14 mouse cellular contexts compared by ENCODE assay signal in genomic region chr13:111534131-111534530, GRCm38 (mm10). TPM values are rescaled to one million over a fixed set of nuclear protein-coding genes. Genes with fewer than 3 reads are reported as not detected.
DNase-seq lines count a peak whose midpoint lies in the region; ATAC-seq and TF ChIP-seq lines count a peak whose summit lies in the region.
"Had no signal": no experiment of that assay in that cellular context is flagged by ENCODE, and none has a peak within 500 bp of the region (broad histone marks: within the 10 kb centered on the region; RNA-seq: fewer than 3 reads in every experiment).

No protein-coding gene starts in this region.

- WGBS in lung, adult 2 months, result 64% methylated on average over 6 of the region's 6 CpGs

- DNase-seq in cerebellum, postnatal 10 days, result peak; percentile 37 to 38
- no peak for DNase-seq in lung, adult 2 months
- DNase-seq in lung, postnatal 25 days (ENCODE audit: low spot score), result no peak
- peak; percentile 68 for DNase-seq in R1 (ENCODE audit: low read depth, low spot score)
- DNase-seq in layer of hippocampus, adult 9-11 months, result no peak
- DNase-seq in frontal cortex, adult 2 months (ENCODE audit: extremely low spot score in 1 of 2, low spot score in 1 of 2), result no peak
- DNase-seq: cerebellum, postnatal 25 days; kidney, postnatal 14 days had no signal

- ATAC-seq in cerebellum, adult (ENCODE audit: insufficient number of reproducible peaks, low FRiP score, low TSS enrichment), result no peak
- ATAC-seq in megakaryocyte progenitor cell, adult 5-6 weeks (replicated peaks; ENCODE audit: poor library complexity), result peak; percentile 61

- no peak overlapping the region for H3K4me3 ChIP-seq in lung, adult 2 months (replicated peaks; ENCODE audit: extremely low read depth, low read depth, low read length)
- H3K4me3 ChIP-seq: liver, embryonic 15.5 days had no signal

- peak; percentile 33; the same call in 1 of the 2 replicates for TF ChIP-seq CTCF in lung, adult 2 months (IDR thresholded peaks at IDR 0.05; ENCODE audit: insufficient read depth, low read length)

- no peak for TF ChIP-seq POLR2A in lung, adult 2 months (IDR thresholded peaks at IDR 0.05; ENCODE audit: borderline replicate concordance, extremely low read depth, low read depth, low read length)

- no peaks in the 10 kb centered on the region for H3K4me1 ChIP-seq in lung, adult 2 months (ENCODE audit: control insufficient read depth, insufficient read depth, low read length)

RNA-seq across cellular contexts. Expression of gene Gm49496, which starts 15.6 kb away (rescaled TPM):
- polyA plus RNA-seq in lung, adult 2 months (2012; rRNA removed), result not detected in 2 replicates
- not detected in 2 replicates for total RNA-seq in megakaryocyte progenitor cell, adult 5-6 weeks (2015)
- total RNA-seq in megakaryocyte progenitor cell, adult 5-6 weeks (2017), result 1.3 and 2.2 TPM in 2 replicates
- not detected in 2 replicates for polyA plus RNA-seq in frontal cortex, adult 2 months (2012; rRNA removed)
- total RNA-seq: neutrophil, adult 5-6 weeks had no signal
- polyA plus RNA-seq: gonadal fat pad, adult 2 months; liver, embryonic 15.5 days; thymus, postnatal 0 days had no signal

RNA-seq across cellular contexts. Expression of gene Gpbp1, which starts 44.2 kb away (rescaled TPM):
- 1.7 and 3.9 TPM in 2 replicates for polyA plus RNA-seq in lung, adult 2 months (2012; rRNA removed)
- 98.7 and 111 TPM in 2 replicates for total RNA-seq in megakaryocyte progenitor cell, adult 5-6 weeks (2015)
- total RNA-seq in megakaryocyte progenitor cell, adult 5-6 weeks (2017), result 125 and 164 TPM in 2 replicates
- polyA plus RNA-seq in frontal cortex, adult 2 months (2012; rRNA removed), result 50.5 and 56.9 TPM in 2 replicates

RNA-seq across cellular contexts. Expression of gene Gm10198, which starts 58.5 kb away (rescaled TPM):
- polyA plus RNA-seq in lung, adult 2 months (2012; rRNA removed), result not detected in 2 replicates
- total RNA-seq in megakaryocyte progenitor cell, adult 5-6 weeks (2015), result not detected in 2 replicates
- total RNA-seq in megakaryocyte progenitor cell, adult 5-6 weeks (2017), result not detected in 2 replicates
- polyA plus RNA-seq in frontal cortex, adult 2 months (2012; rRNA removed), result not detected in 2 replicates
- total RNA-seq: neutrophil, adult 5-6 weeks had no signal
- polyA plus RNA-seq: gonadal fat pad, adult 2 months; liver, embryonic 15.5 days; thymus, postnatal 0 days had no signal

Comparison
In these comparisons a context has a peak if more than half of its experiments do, and no peak if none do; other contexts are left out.
1. DNase-seq: peak in cerebellum, postnatal 10 days (2 of 2) and R1 (single experiment); none in lung, adult 2 months (single experiment), lung, postnatal 25 days (single experiment), layer of hippocampus, adult 9-11 months (single experiment) and frontal cortex, adult 2 months (0 of 2).
2. RNA of gene Gpbp1, which starts 44.2 kb away (polyA plus RNA-seq): 50.5 to 56.9 TPM in frontal cortex, adult 2 months; 1.7 to 3.9 TPM in lung, adult 2 months; every median in the first group is over 10 times any median in the second.